Mouse (Mus musculus): ENCODE results near the gene Adarb2. TPM values are rescaled to one million over a fixed set of nuclear protein-coding genes. Genes with fewer than 3 reads are reported as not detected.

The Adarb2 gene
- total and polyA plus RNA-seq, 3 experiments, result not detected

GRCm38 (mm10) chr13:8805931-8806330 is 603.3 kb downstream of the Adarb2 start:
- dilution Hi-C loops (cut with MboI; ENCODE audit: extremely low pct_ligation_motif_present, extremely low pct_unique_long_range_greater_than_20kb, low sequenced_read_pairs), result no loop called here
- TF ChIP-seq ZC3H11A (IDR thresholded peaks at IDR 0.05; ENCODE audit: low read depth, low read length) (no peak), NELFE (IDR thresholded peaks at IDR 0.05; ENCODE audit: low read depth, low read length) (no peak), RCOR1 (conservative IDR thresholded peaks at IDR 0.05; ENCODE audit: low read depth, low read length) (no peak), GABPA (IDR thresholded peaks at IDR 0.05; ENCODE audit: insufficient replicate concordance, low read depth, low read length) (no peak), MEF2A (IDR thresholded peaks at IDR 0.05; ENCODE audit: borderline replicate concordance, low read depth, low read length) (no peak), HCFC1 (IDR thresholded peaks at IDR 0.05; ENCODE audit: low read depth, low read length) (no peak), MAFK (IDR thresholded peaks at IDR 0.05; ENCODE audit: insufficient replicate concordance, low read length) (no peak)
- no peak overlapping the region for H3K4me2 ChIP-seq (ENCODE audit: insufficient read depth, low read depth, poor library complexity, severe bottlenecking)
- H3K9me3 ChIP-seq (replicated peaks; ENCODE audit: low read length), result no peaks in the 10 kb centered on the region
- no peak overlapping the region for H3K9ac ChIP-seq (ENCODE audit: insufficient read depth, low read depth)
- no peak for DNase-seq (ENCODE audit: extremely low read depth)
- no peak overlapping the region for H3K27ac ChIP-seq (ENCODE audit: insufficient read depth, low read depth)
- no peak overlapping the region for H3K4me3 ChIP-seq (replicated peaks in 1 of 3; ENCODE audit: low read depth in 2 of 3, low read length in 2 of 3, poor library complexity in 1 of 3)
- in situ Hi-C loops (cut with MboI; ENCODE audit: low pct_ligation_motif_present, low pct_unique_long_range_greater_than_20kb, low sequenced_read_pairs), result no loop called here
- no peaks in the 10 kb centered on the region for H3K27me3 ChIP-seq (replicated peaks)
- H3K36me3 ChIP-seq (replicated peaks in 1 of 2; ENCODE audit: control insufficient read depth in 1 of 2, insufficient read depth in 1 of 2, low read length in 1 of 2), result peaks cover 11 to 29% of the 10 kb centered on the region in 2 experiments
- no peaks in the 10 kb centered on the region for H3K79me2 ChIP-seq (replicated peaks; ENCODE audit: control insufficient read depth, extremely low read depth, insufficient read depth, poor library complexity, severe bottlenecking)
- H3K4me1 ChIP-seq (ENCODE audit: control insufficient read depth in 1 of 2, insufficient read depth in 2 of 2), result peaks cover 0 to 13% of the 10 kb centered on the region in 2 experiments; a peak in 1 of 4 replicates
